Mouse (Mus musculus): ENCODE results near the gene AC129217.1.
"Not testable (repeated sequence)": the region's sequence is repeated elsewhere in the genome, so short reads cannot be mapped to it uniquely, and the experiment has no call there.

Gene AC129217.1

GRCm38 (mm10) chr19:8831262-8831661 is 1.7 kb downstream of the AC129217.1 start:
- no peak for DNase-seq

GRCm38 (mm10) chr19:8832971-8833370 is 3.4 kb downstream of the AC129217.1 start:
- no peak for DNase-seq

- not testable (repeated sequence) for DNase-seq
Measured at GRCm38 (mm10) chr19:8836327-8836726, 6.8 kb downstream of the AC129217.1 start.

DNA sequence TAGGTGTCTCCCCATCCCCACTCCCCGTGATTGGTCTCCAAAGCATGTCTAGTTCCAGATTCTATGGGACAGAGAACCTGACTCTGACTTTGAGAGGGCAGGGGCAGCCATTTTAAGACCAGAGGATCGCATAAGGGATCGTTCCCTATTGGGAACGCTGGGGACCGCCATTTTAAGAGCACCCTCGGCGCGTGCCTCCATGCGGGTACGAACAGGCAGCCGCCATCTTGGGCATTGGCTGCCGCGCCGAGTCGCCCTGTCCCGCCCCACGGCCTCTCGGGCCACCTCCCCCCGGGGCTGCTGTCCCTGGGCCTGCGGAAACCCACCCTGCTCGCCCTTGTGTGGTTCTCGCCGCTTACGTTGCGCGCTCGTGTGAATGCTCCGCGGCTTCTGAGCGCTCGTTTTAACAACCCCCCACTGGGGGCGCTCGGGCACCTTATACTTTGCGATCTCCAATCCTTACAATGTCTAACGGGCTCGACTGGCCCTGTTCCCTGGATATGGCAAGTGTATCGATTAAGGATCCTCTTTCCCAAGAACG is 7.7 kb downstream of the AC129217.1 start, which contains the start of gene Bscl2:
Gene Bscl2 (plus strand): TSS at position 217 of the 541 bp plus-strand sequence.
- peak; percentile 90 for DNase-seq

DNA sequence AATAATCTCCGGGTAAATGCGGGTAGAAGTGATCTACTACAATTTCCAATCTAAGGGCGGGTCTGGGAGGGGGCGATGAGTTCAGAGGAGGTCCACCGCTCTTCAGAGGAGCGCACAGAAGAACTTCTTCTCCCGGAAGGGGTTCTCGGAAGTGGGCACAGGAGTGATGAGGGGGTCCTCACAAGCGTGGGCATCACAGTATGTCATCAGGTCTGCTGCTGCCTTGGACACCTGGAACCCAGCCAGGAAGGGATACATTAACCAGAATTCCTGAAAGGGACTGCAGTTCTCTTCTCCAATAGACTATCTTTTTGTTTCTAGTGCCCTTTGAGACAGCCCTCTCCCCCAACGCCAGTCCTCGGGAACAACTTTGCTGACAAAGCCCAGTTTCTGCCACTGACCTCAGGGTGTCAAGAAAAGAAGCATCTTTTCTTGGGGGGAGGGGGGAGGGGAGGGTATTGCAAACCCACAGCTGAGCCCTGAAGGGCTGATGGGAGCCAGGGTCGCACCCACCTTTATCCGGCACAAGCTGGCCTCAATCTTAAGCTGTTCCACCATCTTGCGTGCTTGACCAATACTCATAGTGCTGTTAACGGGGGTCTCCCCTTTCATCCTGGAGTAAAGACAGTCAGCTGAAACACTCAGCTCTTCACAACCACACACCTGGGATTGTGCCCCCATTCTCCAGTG is 8.6 kb downstream of the AC129217.1 start:
- peak; percentile 36 for DNase-seq

DNA sequence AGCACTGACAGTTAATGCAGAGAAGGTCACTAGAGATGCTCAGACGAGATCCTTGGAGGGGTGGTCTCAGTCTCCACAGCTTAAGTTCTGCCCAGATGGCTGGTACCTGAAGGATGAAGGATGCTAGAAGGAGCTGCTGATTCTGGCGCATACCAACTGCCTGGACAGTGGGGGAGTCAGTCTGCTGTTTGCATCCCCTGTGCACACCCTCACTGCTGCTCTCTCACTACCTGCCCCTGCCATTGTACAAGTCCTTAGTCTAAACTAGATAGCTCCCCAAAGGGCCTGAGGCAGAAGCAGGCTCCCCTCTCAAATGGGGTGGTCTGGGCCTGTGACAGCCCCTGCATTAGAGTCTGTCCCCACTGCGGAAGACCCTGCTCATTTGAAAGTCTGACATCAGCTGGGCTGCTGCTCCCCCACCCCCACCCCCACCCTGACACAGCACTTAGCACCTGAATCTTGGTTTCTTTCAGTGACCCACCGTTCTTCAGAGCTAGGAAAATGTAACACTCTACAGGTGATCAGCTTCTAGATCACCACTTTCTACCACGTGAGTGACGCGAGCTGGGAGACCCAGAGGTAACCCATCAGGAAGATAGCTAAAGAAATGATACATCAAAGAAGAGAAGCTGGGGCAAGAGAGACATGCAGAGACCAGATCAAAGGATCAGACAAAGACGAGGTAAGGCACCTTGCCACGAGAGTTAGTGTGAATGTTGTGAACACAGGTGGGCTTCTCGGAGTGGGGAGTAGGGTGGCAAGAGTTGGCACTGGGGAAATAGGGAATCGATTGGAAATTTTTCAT is 9.7 kb downstream of the AC129217.1 start, which contains the start of gene Gng3:
Gene Gng3 (minus strand): TSS at position 92 of the 805 bp plus-strand sequence.
- DNase-seq: no peak

DNA sequence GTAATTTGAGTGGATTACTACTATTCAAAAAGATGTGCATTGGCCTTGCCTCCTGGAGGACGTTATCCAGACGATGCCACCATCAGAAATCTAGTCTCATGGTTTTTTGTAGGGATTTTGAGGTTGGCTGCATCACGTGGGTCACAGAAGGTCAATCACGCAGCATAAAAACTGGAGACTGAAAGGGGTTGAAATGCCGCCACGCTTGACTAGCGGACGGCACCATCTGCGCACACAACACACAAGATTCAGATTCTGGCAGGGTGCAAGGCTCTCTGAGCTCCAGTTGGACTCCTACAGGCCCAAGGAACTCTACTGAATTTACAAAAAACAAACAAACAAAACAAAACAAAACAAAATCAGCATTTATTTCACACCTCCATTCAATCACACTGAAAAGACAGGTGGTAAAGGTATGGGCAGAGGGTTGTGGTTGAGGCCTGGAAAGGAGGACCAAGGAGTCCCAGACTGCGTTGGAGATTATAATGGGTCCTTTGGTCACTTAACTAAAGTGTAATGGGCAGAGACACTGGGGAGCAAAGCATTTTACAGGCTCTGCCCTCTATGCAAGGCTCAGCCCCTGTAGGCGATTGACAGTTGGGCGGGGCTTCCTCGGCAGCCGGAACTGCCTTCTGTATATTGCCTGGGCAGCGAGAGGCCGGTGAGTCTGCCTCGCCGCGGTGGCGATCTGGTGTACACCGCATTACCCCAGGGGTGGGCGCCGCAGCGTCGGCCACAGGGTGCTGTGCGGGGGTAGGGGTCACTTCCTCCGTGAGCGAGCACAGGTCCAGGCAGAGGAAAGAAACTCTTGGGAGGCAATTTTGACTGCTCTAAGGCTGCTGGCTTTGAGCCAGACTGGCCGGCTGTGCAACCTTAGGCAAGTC is 10.6 kb downstream of the AC129217.1 start:
- peak; percentile 88 for DNase-seq

DNA sequence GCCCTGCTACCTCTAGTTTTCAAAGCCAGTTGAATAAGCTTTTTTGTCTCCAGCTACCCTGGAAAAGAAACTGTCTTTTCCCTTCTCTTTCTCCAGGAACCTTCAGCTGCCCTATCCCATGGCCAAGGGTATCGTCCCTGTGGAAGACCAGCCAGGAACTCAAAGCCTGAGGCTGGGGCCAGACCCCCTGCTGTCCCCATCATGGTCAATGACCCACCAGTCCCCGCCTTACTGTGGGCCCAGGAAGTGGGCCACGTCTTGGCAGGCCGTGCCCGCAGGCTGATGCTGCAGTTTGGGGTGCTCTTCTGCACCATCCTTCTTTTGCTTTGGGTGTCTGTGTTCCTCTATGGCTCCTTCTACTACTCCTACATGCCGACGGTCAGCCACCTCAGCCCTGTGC is 11.4 kb downstream of the AC129217.1 start:
- no peak for DNase-seq

- DNase-seq: peak; percentile 75
Measured at GRCm38 (mm10) chr19:8842961-8843360, 13.4 kb downstream of the AC129217.1 start.

DNA sequence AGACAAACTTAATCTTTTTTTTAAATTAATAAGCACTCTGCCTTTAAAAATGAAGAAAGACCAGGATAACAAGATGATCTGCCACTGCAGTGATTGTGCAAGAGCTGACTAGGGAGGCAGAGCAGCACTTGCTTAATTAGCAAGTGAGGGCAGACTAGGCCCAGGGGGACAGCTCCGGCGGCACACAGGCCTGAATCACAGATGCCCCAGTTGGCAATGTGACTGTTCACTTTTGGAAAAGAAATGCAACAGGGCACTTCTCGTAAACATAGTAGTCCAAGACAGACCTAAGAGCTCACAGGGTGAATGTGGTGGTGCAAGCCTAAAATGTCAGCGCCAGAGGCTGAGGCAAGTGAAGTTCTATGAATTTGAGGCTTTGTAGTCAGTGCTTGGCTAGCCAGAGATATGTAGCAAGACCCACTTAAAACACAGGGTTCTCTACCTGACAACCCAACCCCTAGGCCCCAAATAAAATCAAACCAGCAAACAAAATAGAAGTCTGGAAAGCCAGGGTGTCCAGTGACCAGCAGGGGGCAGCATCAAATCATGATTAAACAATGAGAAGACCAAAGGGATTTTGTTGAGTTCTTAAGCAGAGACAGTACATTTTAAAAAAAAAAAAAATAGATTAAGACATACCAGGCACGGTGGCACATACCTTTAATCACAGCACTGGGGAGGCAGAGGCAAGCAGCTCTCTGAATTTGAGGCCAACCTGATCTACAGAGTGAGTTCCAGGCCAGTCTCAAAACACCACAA is 15.0 kb downstream of the AC129217.1 start:
- peak; percentile 94 for DNase-seq

GRCm38 (mm10) chr19:8848356-8848755 is 18.8 kb downstream of the AC129217.1 start:
- DNase-seq: no peak

- DNase-seq: peak; percentile 36
Measured at GRCm38 (mm10) chr19:8850402-8850901, 20.9 kb downstream of the AC129217.1 start, which contains the start of gene Lrrn4cl. Gene Lrrn4cl (plus strand): TSS chr19:8850768.

DNA sequence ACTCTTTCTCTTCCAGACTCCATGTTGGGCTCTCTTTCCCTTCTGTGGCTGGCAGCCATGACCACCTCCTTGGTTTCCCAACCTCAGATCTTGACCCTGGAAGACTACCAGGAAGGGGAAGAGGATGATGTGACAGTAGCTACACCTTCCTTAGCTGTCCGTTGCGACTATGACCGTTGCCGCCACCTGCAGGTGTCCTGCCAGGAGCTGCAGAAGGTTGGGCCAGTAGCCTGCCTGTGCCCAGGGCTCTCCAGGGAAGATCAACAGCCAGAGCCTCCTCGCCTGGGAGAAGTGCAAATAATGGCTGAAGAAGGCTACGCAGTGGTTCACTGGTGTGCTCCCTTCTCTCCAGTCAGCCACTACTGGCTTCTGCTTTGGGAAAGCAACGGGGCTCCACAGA is 22.1 kb downstream of the AC129217.1 start:
- DNase-seq: peak; percentile 59

DNA sequence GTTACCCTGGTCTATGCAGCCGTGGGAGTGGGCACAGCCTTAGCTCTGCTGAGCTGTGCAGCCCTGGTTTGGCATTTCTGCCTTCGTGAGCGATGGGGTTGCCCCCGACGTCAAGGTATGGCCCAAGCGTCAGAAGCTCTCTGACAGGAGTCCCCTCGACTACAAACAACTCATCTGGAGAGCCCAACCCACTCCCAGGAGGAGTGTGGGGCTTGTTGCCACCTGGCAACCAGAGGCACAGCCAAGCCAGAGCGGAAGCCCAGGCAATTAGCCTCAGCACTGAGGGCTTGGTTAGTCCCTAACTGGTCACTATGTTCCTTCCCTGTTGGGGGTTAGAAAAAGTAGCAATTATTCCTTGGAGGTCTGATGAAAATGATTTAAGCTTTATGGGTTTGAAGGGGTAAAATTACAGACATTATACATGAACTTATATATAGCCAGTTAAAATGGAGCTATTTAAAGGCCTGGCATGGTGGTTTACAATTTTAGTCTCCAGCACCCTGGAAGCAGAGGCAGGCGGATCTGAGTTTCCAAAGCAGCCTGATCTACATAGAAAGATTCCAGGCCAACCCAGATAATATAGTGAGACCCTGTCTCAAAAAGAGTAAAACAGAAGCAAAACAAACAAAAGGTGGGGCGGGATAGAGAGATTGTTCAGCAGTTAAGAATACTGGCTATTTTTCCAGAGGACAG is 22.8 kb downstream of the AC129217.1 start:
- DNase-seq: no peak

- DNase-seq: no peak
Measured at GRCm38 (mm10) chr19:8853117-8853516, 23.5 kb downstream of the AC129217.1 start.

DNA sequence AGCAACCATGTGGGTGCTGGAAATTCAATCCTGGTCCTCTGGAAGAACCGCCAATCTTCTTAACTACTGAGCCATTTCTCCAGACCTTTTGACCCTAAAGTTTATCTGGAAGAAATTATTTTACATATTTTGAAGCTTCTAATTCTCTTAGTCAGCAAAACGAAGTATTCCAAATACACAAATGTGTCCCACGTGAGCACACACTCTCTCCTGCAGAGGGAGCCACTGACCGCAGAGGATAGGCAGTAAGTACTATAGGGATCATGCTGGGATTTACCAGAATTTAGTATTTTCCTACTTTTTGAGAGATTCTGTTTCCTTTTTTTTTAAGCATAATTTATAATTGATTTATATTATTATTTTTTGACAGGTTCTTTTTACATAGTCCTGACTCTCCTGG is 28.1 kb downstream of the AC129217.1 start:
- DNase-seq: peak; percentile 84

DNA sequence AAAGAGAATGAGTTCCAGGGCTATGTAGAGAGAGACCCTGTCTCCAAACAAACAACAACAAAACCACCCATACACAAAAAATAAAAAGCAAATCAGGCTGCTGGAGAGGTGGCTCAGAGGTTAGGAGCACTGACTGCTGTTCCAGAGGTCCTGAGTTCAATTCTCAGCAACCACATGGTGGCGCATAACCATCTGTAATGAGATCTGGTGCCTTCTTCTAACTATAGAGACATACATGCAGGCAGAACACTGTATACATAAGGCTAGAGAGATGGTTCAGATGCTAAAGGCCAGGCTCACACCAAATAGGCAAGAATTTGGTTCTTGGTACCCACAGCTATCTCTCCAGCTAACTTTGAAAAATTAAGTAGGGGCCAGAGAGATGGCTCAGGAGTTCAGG is 29.4 kb downstream of the AC129217.1 start:
- DNase-seq: peak; percentile 74

DNA sequence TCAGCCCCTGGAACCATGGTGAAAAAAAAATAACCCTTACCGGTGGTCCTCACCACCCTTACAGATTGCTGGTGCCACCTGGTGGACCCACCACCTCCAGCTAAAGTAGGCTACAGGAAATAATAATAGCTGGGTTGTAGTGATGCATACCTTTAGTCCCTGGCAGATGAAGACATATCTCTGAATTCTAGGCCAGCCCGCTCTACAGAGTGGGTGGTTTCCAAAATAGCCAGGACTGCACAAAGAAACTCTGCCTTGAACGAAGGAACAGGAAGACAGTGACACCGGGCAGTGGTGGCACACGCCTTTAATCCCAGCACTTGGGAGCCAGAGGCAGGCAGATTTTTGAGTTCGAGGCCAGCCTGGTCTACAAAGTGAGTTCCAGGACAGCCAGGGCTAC is 34.7 kb downstream of the AC129217.1 start:
- DNase-seq: no peak

- not testable (repeated sequence) for DNase-seq
Measured at GRCm38 (mm10) chr19:8870381-8870780, 40.8 kb downstream of the AC129217.1 start.

DNA sequence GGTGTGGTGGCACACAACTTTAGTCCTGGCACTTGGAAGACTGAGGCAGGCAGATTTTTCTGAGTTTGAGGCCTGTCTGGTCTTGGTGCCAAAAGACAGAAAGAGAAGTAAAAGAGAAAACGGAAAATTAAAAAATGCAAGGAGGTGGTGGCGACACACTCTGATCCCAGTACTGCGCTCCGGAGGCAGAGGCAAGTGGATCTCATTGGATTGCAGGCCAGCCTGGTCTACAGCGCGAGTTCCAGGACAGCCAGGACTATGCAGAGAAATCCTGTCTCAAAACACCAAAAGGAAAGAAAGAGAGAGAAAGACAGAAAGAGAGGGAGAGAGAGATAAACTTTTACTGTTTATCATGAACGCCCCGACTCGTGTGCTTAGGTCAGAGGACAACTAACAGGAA is 41.3 kb downstream of the AC129217.1 start:
- no peak for DNase-seq

All from lung, postnatal 36 days (tissue).